ENCODE assay signal across 20 mouse cellular contexts in genomic region chr1:156432498-156432897, GRCm38 (mm10). TPM values are rescaled to one million over a fixed set of nuclear protein-coding genes. Genes with fewer than 3 reads are reported as not detected.
"Had no signal": no experiment of that assay in that cellular context is flagged by ENCODE, and none has a peak within 500 bp of the region (broad histone marks: within the 10 kb centered on the region; RNA-seq: fewer than 3 reads in every experiment).

No protein-coding gene starts in this region.

- ATAC-seq: midbrain, embryonic 15.5 days had no signal

- H3K4me1 ChIP-seq: liver, embryonic 13.5 days; midbrain, embryonic 12.5 days; midbrain, embryonic 15.5 days; neural tube, embryonic 15.5 days had no signal

- H3K4me2 ChIP-seq: liver, embryonic 13.5 days; midbrain, embryonic 12.5 days; midbrain, embryonic 15.5 days; neural tube, embryonic 12.5 days; neural tube, embryonic 15.5 days had no signal

- H3K9me3 ChIP-seq: liver, embryonic 13.5 days; midbrain, embryonic 12.5 days; midbrain, embryonic 15.5 days; neural tube, embryonic 12.5 days; neural tube, embryonic 15.5 days had no signal

- H3K27me3 ChIP-seq: liver, embryonic 13.5 days; midbrain, embryonic 12.5 days; midbrain, embryonic 15.5 days; neural tube, embryonic 12.5 days; neural tube, embryonic 15.5 days had no signal

- H3K36me3 ChIP-seq: midbrain, embryonic 15.5 days had no signal

- H3K9ac ChIP-seq: liver, embryonic 13.5 days; midbrain, embryonic 12.5 days; midbrain, embryonic 15.5 days; neural tube, embryonic 12.5 days; neural tube, embryonic 15.5 days had no signal

- H3K27ac ChIP-seq: left cerebral cortex, adult 2 months; liver, embryonic 13.5 days; midbrain, embryonic 12.5 days; midbrain, embryonic 15.5 days; neural tube, embryonic 12.5 days; neural tube, embryonic 15.5 days had no signal

- H3K4me3 ChIP-seq: left cerebral cortex, adult 2 months; liver, embryonic 13.5 days; midbrain, embryonic 12.5 days; midbrain, embryonic 15.5 days; neural tube, embryonic 12.5 days; neural tube, embryonic 15.5 days had no signal

- DNase-seq: kidney, adult 11 months; kidney, adult 8-10 months; kidney, postnatal 14 days; kidney, postnatal 4 days; layer of hippocampus, postnatal 36 days; liver, embryonic 13.5 days; lung, adult 2 months; lung, postnatal 14 days; lung, postnatal 4 days; right cerebral cortex, adult 18-20 months; right cerebral cortex, postnatal 14 days; spleen, adult 18-20 months; thymus, adult 18-20 months; thymus, postnatal 36 days had no signal

RNA-seq across cellular contexts. Expression of gene Axdnd1, which starts 11.5 kb away (rescaled TPM):
- polyA plus RNA-seq: liver, adult 2 months; liver, embryonic 13.5 days; midbrain, embryonic 12.5 days; neural tube, embryonic 12.5 days; neural tube, embryonic 15.5 days had no signal
